Comparison of ENCODE assay signal across 9 mouse cellular contexts in genomic region chr1:133267813-133268492, GRCm38 (mm10). TPM values are rescaled to one million over a fixed set of nuclear protein-coding genes. Genes with fewer than 3 reads are reported as not detected.
A peak's percentile ranks its signal among the peaks of the same experiment; 100 is the strongest.
DNase-seq lines count a peak whose midpoint lies in the region; ATAC-seq lines count a peak whose summit lies in the region.
"Had no signal": no experiment of that assay in that cellular context is flagged by ENCODE, and none has a peak within 500 bp of the region (broad histone marks: within the 10 kb centered on the region; RNA-seq: fewer than 3 reads in every experiment).

No protein-coding gene starts in this region.

- peak overlapping the region; percentile 71 for H3K27ac ChIP-seq in forebrain, embryonic 11.5 days (ENCODE audit: low read depth, low read length)
- 0 out of 2 replicates have a peak overlapping the region, but pooled peaks have one; percentile 2 for H3K27ac ChIP-seq in neural tube, embryonic 12.5 days

- no peaks in the 10 kb centered on the region for H3K27me3 ChIP-seq in forebrain, embryonic 11.5 days (ENCODE audit: control insufficient read depth, insufficient read depth, low read length)
- no peaks in the 10 kb centered on the region for H3K27me3 ChIP-seq in neural tube, embryonic 12.5 days (replicated peaks)

- no peaks in the 10 kb centered on the region for H3K9me3 ChIP-seq in forebrain, embryonic 11.5 days (ENCODE audit: control insufficient read depth, low read length)
- no peaks in the 10 kb centered on the region for H3K9me3 ChIP-seq in neural tube, embryonic 12.5 days

- peaks cover 12% of the 10 kb centered on the region for H3K4me1 ChIP-seq in forebrain, embryonic 11.5 days (replicated peaks; ENCODE audit: control insufficient read depth, insufficient read depth, low read length)
- peaks cover 34% of the 10 kb centered on the region for H3K4me1 ChIP-seq in neural tube, embryonic 12.5 days

- 16% methylated on average over 10 of the region's 10 CpGs for WGBS in forebrain, embryonic 11.5 days
- 17% methylated on average over 10 of the region's 10 CpGs for WGBS in neural tube, embryonic 12.5 days

- H3K4me2 ChIP-seq in forebrain, embryonic 11.5 days (ENCODE audit: low read depth, low read length, severe bottlenecking), result no peak overlapping the region
- H3K4me2 ChIP-seq in neural tube, embryonic 12.5 days (replicated peaks), result peak overlapping the region; percentile 7; the same call in 1 of the 2 replicates

- H3K36me3 ChIP-seq in forebrain, embryonic 11.5 days (ENCODE audit: control insufficient read depth, insufficient read depth, low read length), result no peaks in the 10 kb centered on the region
- H3K36me3 ChIP-seq in neural tube, embryonic 12.5 days, result peaks cover 64% of the 10 kb centered on the region

- peak overlapping the region; percentile 33; the same call in 1 of the 2 replicates for H3K9ac ChIP-seq in forebrain, embryonic 11.5 days (ENCODE audit: low read length)
- 0 out of 2 replicates have a peak overlapping the region, but pooled peaks have one; percentile 14 for H3K9ac ChIP-seq in neural tube, embryonic 12.5 days

- peak; percentile 42 for DNase-seq in layer of hippocampus, adult 11-12 months (ENCODE audit: low spot score)
- DNase-seq in layer of hippocampus, adult 9-10 months (ENCODE audit: low spot score), result no peak
- DNase-seq in forebrain, embryonic 11.5 days (ENCODE audit: low spot score), result no peak
- peak; percentile 32 to 57 for DNase-seq in left cerebral cortex, postnatal 14 days (ENCODE audit: low spot score in 2 of 2)
- no peak for DNase-seq in urinary bladder, postnatal 4 days (ENCODE audit: low spot score in 2 of 2)
- no peak for DNase-seq in gastrocnemius, postnatal 10 days
- DNase-seq in lung, postnatal 4 days, result no peak

- peak; percentile 84 for ATAC-seq in forebrain, embryonic 11.5 days (replicated peaks; ENCODE audit: low FRiP score)
- ATAC-seq in neural tube, embryonic 12.5 days (ENCODE audit: low FRiP score, low read depth), result peak; percentile 63; the same call in 1 of the 2 replicates

- no peak overlapping the region for H3K4me3 ChIP-seq in forebrain, embryonic 11.5 days (ENCODE audit: low read depth, low read length)
- H3K4me3 ChIP-seq in neural tube, embryonic 12.5 days, result no peak overlapping the region

- intact Hi-C loops in left cerebral cortex, postnatal 14 days (cut with DNase I), result loop anchor here (5.0 kb wide), 1 partner anchor 41 kb away; no protein-coding TSS in a partner anchor

RNA-seq across cellular contexts. Expression of gene Golt1a, which starts 41.6 kb away (rescaled TPM):
- polyA plus RNA-seq in forebrain, embryonic 11.5 days (2014; fragmentation: Nextera tagmentation; extraction: Ambion mirVana), result not detected in 2 replicates
- 1 to 10 TPM in 1 of 2 experiments, not detected in 1; 1.4 TPM for total RNA-seq in left cerebral cortex, postnatal 14 days (2021)
- polyA plus RNA-seq in neural tube, embryonic 12.5 days (2016; fragmentation: Nextera tagmentation; extraction: Ambion mirVana), result not detected in 2 replicates
- not detected for total RNA-seq in gastrocnemius, postnatal 10 days (2021)

RNA-seq across cellular contexts. Expression of gene Kiss1, which starts 53.7 kb away (rescaled TPM):
- 0.43 TPM in 1 of 2 replicates, not detected in the other for polyA plus RNA-seq in forebrain, embryonic 11.5 days (2014; fragmentation: Nextera tagmentation; extraction: Ambion mirVana)
- 1 to 10 TPM in 1 of 2 experiments, not detected in 1; 1.8 TPM for total RNA-seq in left cerebral cortex, postnatal 14 days (2021)
- polyA plus RNA-seq in neural tube, embryonic 12.5 days (2016; fragmentation: Nextera tagmentation; extraction: Ambion mirVana), result not detected in 2 replicates
- not detected for total RNA-seq in gastrocnemius, postnatal 10 days (2021)
- polyA plus RNA-seq: intestine, embryonic 14.5 days had no signal

Comparison
In these comparisons a context has a peak if more than half of its experiments do, and no peak if none do; other contexts are left out.
1. DNase-seq: peak in layer of hippocampus, adult 11-12 months (single experiment) and left cerebral cortex, postnatal 14 days (2 of 2); none in layer of hippocampus, adult 9-10 months (single experiment), forebrain, embryonic 11.5 days (single experiment), urinary bladder, postnatal 4 days (0 of 2), gastrocnemius, postnatal 10 days (single experiment) and lung, postnatal 4 days (0 of 2).